Mouse (Mus musculus): ENCODE data around the gene Rrp1b. TPM values are rescaled to one million over a fixed set of nuclear protein-coding genes. Genes with fewer than 3 reads are reported as not detected.
A peak's percentile ranks its signal among the peaks of the same experiment; 100 is the strongest.
"Not testable (repeated sequence)": the region's sequence is repeated elsewhere in the genome, so short reads cannot be mapped to it uniquely, and the experiment has no call there.

Rrp1b gene
- polyA plus RNA-seq, 1 experiment from 2014 or later: 29.2 TPM

GRCm38 (mm10) chr17:32091364-32092240 is 55.7 kb downstream of the Rrp1b start:
- peak; percentile 91 for ATAC-seq (replicated peaks; ENCODE audit: insufficient number of reproducible peaks, insufficient read depth, low FRiP score, low read depth)
- Histone ChIP-seq H3K27ac (peak overlapping the region; percentile 47; the same call in 1 of the 2 replicates), H3K4me3 (peak overlapping the region; percentile 43), H3K9ac (0 out of 2 replicates have a peak overlapping the region, but pooled peaks have one; percentile 25), H3K4me2 (peak overlapping the region; percentile 62)
- not testable (repeated sequence) for H3K27me3 ChIP-seq; H3K36me3 ChIP-seq; H3K9me3 ChIP-seq (replicated peaks); H3K4me1 ChIP-seq (replicated peaks)
- WGBS: 9% methylated on average over 16 of the region's 16 CpGs

GRCm38 (mm10) chr17:32092241-32092619 is 56.3 kb downstream of the Rrp1b start:
- no peak overlapping the region for H3K27ac ChIP-seq
- WGBS: 93% methylated on average over 1 of the region's 1 CpGs
- peaks cover 9% of the 10 kb centered on the region for H3K4me1 ChIP-seq (replicated peaks)
- no peak overlapping the region for H3K4me3 ChIP-seq
- H3K27me3 ChIP-seq: no peaks in the 10 kb centered on the region
- H3K4me2 ChIP-seq: no peak overlapping the region; the same call in 1 of the 2 replicates
- H3K36me3 ChIP-seq: no peaks in the 10 kb centered on the region
- no peaks in the 10 kb centered on the region for H3K9me3 ChIP-seq (replicated peaks)
- no peak overlapping the region for H3K9ac ChIP-seq
- ATAC-seq (replicated peaks; ENCODE audit: insufficient number of reproducible peaks, insufficient read depth, low FRiP score, low read depth): no peak

- no peak for ATAC-seq (replicated peaks; ENCODE audit: insufficient number of reproducible peaks, insufficient read depth, low FRiP score, low read depth)
These were observed 57.0 kb downstream of the Rrp1b start for GRCm38 (mm10) chr17:32092895-32093294.

GRCm38 (mm10) chr17:32097676-32098075 is 61.8 kb downstream of the Rrp1b start:
- Histone ChIP-seq H3K36me3 (no peaks in the 10 kb centered on the region), H3K27ac (no peak overlapping the region)

More at GRCm38 (mm10) chr17:32092895-32093294, 57.0 kb downstream of the Rrp1b start:
- Histone ChIP-seq H3K9ac (no peak overlapping the region), H3K27me3 (no peaks in the 10 kb centered on the region), H3K9me3 (replicated peaks) (no peaks in the 10 kb centered on the region), H3K36me3 (no peaks in the 10 kb centered on the region), H3K27ac (no peak overlapping the region), H3K4me2 (no peak overlapping the region), H3K4me3 (no peak overlapping the region), H3K4me1 (replicated peaks) (peaks cover 9% of the 10 kb centered on the region)
- WGBS: 87% methylated on average over 5 of the region's 5 CpGs

GRCm38 (mm10) chr17:32098905-32099304 is 63.0 kb downstream of the Rrp1b start:
- H3K9ac ChIP-seq; H3K4me2 ChIP-seq; H3K9me3 ChIP-seq (replicated peaks); H3K36me3 ChIP-seq; H3K27ac ChIP-seq; H3K4me3 ChIP-seq; ATAC-seq (replicated peaks; ENCODE audit: insufficient number of reproducible peaks, insufficient read depth, low FRiP score, low read depth): not testable (repeated sequence)
- peaks cover 11% of the 10 kb centered on the region for H3K4me1 ChIP-seq (replicated peaks)
- H3K27me3 ChIP-seq: peaks cover 17% of the 10 kb centered on the region
- 86% methylated on average over 6 of the region's 6 CpGs for WGBS

More at GRCm38 (mm10) chr17:32097676-32098075, 61.8 kb downstream of the Rrp1b start:
- H3K4me1 ChIP-seq (replicated peaks): peaks cover 11% of the 10 kb centered on the region
- no peak overlapping the region for H3K9ac ChIP-seq
- peaks cover 17% of the 10 kb centered on the region for H3K27me3 ChIP-seq
- WGBS: 67% methylated on average over 1 of the region's 1 CpGs
- no peak overlapping the region for H3K4me2 ChIP-seq
- no peak for ATAC-seq (replicated peaks; ENCODE audit: insufficient number of reproducible peaks, insufficient read depth, low FRiP score, low read depth)
- H3K4me3 ChIP-seq: no peak overlapping the region
- no peaks in the 10 kb centered on the region for H3K9me3 ChIP-seq (replicated peaks)

- Histone ChIP-seq H3K4me2 (peak overlapping the region; percentile 97), H3K36me3 (no peaks in the 10 kb centered on the region), H3K9ac (peak overlapping the region; percentile 51), H3K9me3 (replicated peaks) (no peaks in the 10 kb centered on the region), H3K4me3 (peak overlapping the region; percentile 54), H3K4me1 (replicated peaks) (peaks cover 11% of the 10 kb centered on the region), H3K27ac (no peak overlapping the region), H3K27me3 (peaks cover 18% of the 10 kb centered on the region)
- ATAC-seq (replicated peaks; ENCODE audit: insufficient number of reproducible peaks, insufficient read depth, low FRiP score, low read depth): no peak; the same call in 1 of the 2 replicates
- 36% methylated on average over 8 of the region's 8 CpGs for WGBS
These were observed 63.7 kb downstream of the Rrp1b start for GRCm38 (mm10) chr17:32099574-32099942.

GRCm38 (mm10) chr17:32099943-32100586 is 64.2 kb downstream of the Rrp1b start:
- Histone ChIP-seq H3K4me2 (peak overlapping the region; percentile 97), H3K4me1 (replicated peaks) (peaks cover 11% of the 10 kb centered on the region), H3K9me3 (replicated peaks) (no peaks in the 10 kb centered on the region), H3K4me3 (peak overlapping the region; percentile 54), H3K27ac (no peak overlapping the region), H3K36me3 (no peaks in the 10 kb centered on the region), H3K9ac (peak overlapping the region; percentile 51), H3K27me3 (peaks cover 23% of the 10 kb centered on the region)
- ATAC-seq (replicated peaks; ENCODE audit: insufficient number of reproducible peaks, insufficient read depth, low FRiP score, low read depth): peak; percentile 82
- WGBS: 1% methylated on average over 44 of the region's 44 CpGs

- Histone ChIP-seq H3K27ac (no peak overlapping the region), H3K27me3 (peaks cover 25% of the 10 kb centered on the region), H3K9me3 (replicated peaks) (no peaks in the 10 kb centered on the region), H3K36me3 (no peaks in the 10 kb centered on the region), H3K4me3 (no peak overlapping the region), H3K4me2 (no peak overlapping the region), H3K9ac (no peak overlapping the region), H3K4me1 (replicated peaks) (peaks cover 11% of the 10 kb centered on the region)
- 17% methylated on average over 4 of the region's 4 CpGs for WGBS
- no peak for ATAC-seq (replicated peaks; ENCODE audit: insufficient number of reproducible peaks, insufficient read depth, low FRiP score, low read depth)
These were observed 67.2 kb downstream of the Rrp1b start for GRCm38 (mm10) chr17:32103054-32103453.

GRCm38 (mm10) chr17:32106358-32106757 is 70.5 kb downstream of the Rrp1b start:
- H3K4me1 ChIP-seq (replicated peaks): peaks cover 12% of the 10 kb centered on the region
- no peaks in the 10 kb centered on the region for H3K9me3 ChIP-seq (replicated peaks)
- H3K4me2 ChIP-seq: no peak overlapping the region
- WGBS: 47% methylated on average over 2 of the region's 2 CpGs
- H3K27me3 ChIP-seq: peaks cover 9% of the 10 kb centered on the region; the same call in 1 of the 2 replicates
- H3K4me3 ChIP-seq: no peak overlapping the region
- H3K27ac ChIP-seq: no peak overlapping the region
- no peaks in the 10 kb centered on the region for H3K36me3 ChIP-seq
- H3K9ac ChIP-seq: no peak overlapping the region
- ATAC-seq (replicated peaks; ENCODE audit: insufficient number of reproducible peaks, insufficient read depth, low FRiP score, low read depth): no peak

GRCm38 (mm10) chr17:32107877-32108276 is 72.0 kb downstream of the Rrp1b start:
- no peak for ATAC-seq (replicated peaks; ENCODE audit: insufficient number of reproducible peaks, insufficient read depth, low FRiP score, low read depth)
- H3K9me3 ChIP-seq (replicated peaks): no peaks in the 10 kb centered on the region
- 57% methylated on average over 5 of the region's 5 CpGs for WGBS
- no peaks in the 10 kb centered on the region for H3K36me3 ChIP-seq
- H3K4me3 ChIP-seq: no peak overlapping the region
- H3K27me3 ChIP-seq: peaks cover 9% of the 10 kb centered on the region; the same call in 1 of the 2 replicates
- peaks cover 16% of the 10 kb centered on the region for H3K4me1 ChIP-seq (replicated peaks)
- H3K4me2 ChIP-seq: no peak overlapping the region
- no peak overlapping the region for H3K9ac ChIP-seq
- no peak overlapping the region for H3K27ac ChIP-seq

- not testable (repeated sequence) for H3K36me3 ChIP-seq; H3K9ac ChIP-seq; H3K27me3 ChIP-seq; ATAC-seq (replicated peaks; ENCODE audit: insufficient number of reproducible peaks, insufficient read depth, low FRiP score, low read depth); H3K4me3 ChIP-seq; H3K27ac ChIP-seq; H3K4me2 ChIP-seq; H3K9me3 ChIP-seq (replicated peaks)
- 70% methylated on average over 5 of the region's 5 CpGs for WGBS
- peaks cover 20% of the 10 kb centered on the region for H3K4me1 ChIP-seq (replicated peaks)
These were observed 72.6 kb downstream of the Rrp1b start for GRCm38 (mm10) chr17:32108320-32109011.

Measured in heart, embryonic 15.5 days (tissue).